Mouse (Mus musculus): ENCODE measurements around the gene Lsm12.

Lsm12 gene

DNA sequence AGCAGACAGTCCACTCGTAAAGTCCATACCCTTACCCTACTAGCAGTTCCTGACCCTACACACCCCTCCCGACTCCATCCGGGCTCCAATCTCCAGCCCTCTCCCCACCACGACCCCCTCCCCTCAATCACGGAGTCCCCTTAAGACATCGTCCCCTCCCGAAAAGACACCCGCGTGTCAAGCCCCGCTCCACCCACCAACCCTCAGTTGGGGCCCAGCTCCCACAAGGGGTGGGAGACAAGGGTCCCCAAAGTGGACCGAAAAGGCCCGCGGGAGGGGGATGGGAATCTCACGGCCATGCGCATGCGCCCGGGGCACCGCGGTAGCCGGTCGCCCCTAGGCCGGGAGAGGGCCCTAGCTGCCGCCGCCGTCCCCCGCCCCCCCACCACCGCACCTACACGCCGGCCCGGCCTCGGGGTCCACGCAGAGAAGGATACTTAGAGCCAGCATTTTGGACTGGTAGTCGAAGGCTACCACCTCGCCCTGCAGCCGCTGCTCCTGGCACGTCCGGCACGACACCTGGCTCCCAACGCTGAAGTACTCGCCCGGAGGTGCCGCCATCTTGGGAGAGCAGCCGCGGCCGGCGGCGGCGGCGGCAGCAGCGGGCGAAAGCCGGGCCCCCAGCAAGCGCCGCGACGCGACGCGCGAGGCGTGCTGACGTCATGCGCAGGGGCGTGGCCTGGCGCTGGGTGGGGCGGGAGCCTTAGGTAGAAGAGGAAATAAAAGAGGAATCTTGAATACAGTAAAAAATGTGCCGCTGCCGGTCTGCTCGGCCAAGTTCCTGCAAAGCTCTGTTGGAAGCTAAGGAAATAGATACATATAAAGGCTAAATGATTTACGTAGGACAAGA is at the start of gene Lsm12:
Gene Lsm12 (minus strand): TSS at position 651 of the 850 bp plus-strand sequence.
- in situ Hi-C loops (cut with MboI, MseI): no loop called here

- in situ Hi-C loops (cut with MboI, MseI): no loop called here
Measured at GRCm38 (mm10) chr11:102230006-102230741, 45.1 kb upstream of the Lsm12 start, which contains the start of gene Hdac5. Gene Hdac5 (minus strand): TSS chr11:102230166.

DNA sequence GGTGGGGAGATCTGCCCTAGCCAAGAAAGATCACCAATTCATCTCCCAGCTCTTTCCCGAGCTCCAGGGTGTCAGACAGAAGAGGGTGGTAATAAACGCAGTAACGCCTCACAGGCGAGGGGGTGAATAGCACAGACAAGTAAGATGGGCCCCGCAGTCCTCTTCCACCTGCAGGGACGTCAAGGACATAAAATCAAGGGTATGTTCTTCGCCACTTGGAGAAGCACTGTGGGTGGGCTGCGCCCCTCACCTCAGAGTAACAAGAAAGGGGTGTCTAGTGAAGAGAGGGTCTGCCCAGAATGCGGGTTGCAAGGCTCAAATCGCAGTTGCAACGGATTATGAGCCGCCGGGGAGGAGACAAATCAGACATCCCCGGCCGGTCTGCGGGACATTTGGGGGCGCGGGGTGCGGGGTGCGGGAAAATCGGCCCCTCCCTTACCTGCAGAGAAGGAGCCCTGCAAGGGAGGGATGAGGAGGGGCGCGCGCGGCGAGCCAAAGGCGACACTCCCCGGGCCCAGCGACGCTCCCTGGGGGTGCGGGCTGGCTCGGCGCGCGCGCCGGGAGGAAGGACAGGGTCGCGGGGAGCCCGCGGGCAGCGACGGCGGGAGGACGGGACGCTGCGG is 44.3 kb upstream of the Lsm12 start:
- in situ Hi-C loops (cut with MboI, MseI): no loop called here

DNA sequence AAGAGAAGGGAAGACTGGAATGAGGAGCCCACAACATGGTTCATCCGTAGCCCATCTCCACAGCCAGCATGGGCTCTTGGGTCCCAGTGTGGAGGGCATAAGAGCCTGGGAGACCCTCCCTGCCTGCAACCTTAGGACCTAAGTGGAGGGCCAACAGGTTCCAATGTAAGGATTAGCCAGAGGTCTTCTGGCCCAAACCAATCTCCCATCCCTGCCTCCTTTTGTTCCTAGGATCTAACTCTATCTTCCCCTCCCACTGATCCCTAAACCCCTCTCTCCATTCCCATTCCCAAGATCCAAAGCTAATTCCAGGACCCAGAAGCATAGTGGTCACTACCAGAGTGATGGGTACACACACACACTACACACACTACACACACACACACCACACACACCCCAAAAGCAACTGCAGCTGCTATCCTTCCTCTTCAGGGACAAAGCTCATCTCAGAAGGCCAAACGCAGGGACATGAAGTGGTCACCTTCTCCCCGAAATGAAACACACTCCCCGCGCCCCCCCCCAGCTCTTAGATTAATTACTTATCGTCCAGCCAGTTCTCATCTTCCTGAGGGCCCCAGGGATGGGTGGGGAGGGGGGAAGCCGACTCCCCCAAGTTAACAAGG is 43.7 kb upstream of the Lsm12 start:
- in situ Hi-C loops (cut with MboI, MseI): no loop called here

DNA sequence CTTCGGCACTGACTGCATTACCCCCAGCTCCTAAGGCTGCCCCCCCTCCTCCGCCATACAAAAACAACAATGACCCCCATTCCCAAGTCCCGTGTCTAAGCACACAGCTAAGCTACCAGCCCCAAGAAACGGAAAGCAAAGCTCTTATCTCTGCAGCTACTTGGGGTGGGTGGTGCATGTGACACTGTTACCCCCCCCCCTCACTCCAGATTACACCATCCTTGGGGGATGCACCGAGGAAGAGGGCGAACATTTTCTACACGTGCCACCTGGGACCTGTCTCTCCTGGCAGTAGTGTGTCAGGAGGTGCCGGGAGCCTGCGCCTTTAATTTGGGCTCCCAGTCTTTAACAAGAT is 43.1 kb upstream of the Lsm12 start:
- in situ Hi-C loops (cut with MboI, MseI): no loop called here

DNA sequence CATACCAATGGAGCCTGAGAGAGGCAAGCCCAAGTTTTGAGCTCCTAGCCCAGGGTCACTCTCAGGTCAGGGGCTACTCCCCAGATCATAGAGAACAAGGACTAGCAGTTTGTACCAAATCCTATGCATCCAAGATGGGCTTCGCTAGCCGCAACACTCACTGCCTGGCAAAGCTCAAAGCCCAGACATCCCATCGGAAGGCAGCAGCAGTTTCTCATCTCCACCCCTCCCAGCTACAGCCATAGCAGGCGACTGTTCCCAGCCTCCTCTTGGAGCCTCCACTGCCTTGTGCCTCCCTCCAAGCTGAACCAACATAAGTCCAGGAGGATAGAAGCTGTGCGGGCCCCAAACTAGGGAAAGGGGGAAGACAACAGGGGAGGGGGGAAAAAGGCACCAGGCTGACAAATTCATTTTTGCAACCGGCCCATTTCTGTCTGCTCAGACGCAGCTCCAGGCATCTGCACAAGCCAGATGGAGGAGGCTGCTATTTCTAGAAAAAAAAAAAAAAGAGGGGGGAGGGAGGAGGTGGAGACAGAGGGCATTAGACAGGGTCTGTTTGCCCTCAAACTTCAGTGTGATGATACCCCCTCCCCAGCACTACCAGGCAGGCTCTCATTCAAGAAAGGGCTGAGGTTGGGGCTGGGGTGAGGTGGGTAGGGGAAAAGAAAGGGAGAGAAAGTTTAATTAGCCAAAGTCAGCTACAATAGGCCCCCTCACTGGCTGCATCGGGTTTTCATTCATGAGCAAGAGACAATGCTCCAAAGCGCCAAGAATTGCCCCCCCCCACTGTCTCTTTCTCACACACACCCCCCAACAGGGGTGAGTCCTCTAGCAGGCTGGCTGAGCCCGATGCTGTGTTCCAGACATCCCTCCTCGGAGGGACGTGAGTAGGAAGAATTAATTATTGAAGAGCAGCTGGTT is 42.4 kb upstream of the Lsm12 start:
- in situ Hi-C loops (cut with MboI, MseI): no loop called here

- in situ Hi-C loops (cut with MboI, MseI): no loop called here
Measured at GRCm38 (mm10) chr11:102226067-102226978, 41.2 kb upstream of the Lsm12 start.

DNA sequence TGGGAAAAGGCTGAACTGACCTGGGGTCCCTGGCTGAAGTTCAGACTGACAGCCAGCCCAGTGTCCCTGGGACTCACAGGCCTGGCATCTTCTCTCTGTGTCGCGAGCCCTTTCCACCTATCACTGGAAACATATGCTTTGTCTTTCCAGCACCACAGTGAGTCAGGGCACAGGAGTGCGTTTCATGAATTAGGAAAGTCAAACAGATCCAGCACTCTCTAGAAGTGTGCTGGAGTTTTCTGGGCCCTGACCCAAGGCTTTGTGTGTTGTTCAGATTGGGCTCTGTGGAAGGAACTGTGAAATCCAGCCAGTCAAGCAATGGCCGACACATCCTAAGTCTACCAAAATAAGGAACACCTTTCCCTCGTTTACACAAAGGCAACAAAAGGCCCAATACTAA is 40.1 kb upstream of the Lsm12 start:
- in situ Hi-C loops (cut with MboI, MseI): no loop called here

GRCm38 (mm10) chr11:102224686-102225085 is 39.6 kb upstream of the Lsm12 start:
- in situ Hi-C loops (cut with MboI, MseI): no loop called here

GRCm38 (mm10) chr11:102223166-102223565 is 38.1 kb upstream of the Lsm12 start:
- in situ Hi-C loops (cut with MboI, MseI): no loop called here

- in situ Hi-C loops (cut with MboI, MseI): no loop called here
Measured at GRCm38 (mm10) chr11:102221954-102222351, 36.9 kb upstream of the Lsm12 start.

DNA sequence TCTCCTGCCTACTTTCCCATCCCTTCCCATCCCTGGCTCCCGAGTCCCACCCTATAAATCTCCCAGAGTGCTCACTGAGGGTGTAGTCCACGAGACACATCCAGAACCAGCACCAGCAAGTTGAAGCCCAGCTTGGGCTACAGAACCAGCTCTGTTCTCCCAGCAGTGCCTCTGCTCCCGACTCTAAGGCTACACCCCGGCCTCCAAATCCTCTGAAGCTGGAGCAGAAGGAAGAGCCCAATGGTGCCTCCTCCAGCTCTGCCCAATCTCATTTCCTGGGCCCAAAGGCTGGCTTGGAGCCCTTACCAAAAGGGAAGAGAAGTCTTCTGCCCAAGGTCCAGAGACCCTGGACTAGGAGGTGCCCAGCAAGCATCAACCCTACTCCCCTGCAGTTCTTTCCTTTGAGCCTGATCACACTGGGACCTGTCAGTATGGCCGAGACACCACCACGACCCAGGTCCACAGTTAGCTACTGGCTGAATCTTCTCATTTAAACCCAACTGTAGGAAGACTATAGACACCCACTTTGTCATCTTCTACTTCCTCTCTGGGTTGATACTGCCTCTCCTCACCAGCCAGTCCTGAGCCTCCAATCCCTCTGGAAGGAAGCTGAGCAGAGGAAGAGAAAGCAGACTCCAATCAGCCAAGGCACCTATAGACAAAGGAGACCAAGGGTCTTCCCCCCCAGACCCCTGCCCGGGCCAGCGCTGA is 36.3 kb upstream of the Lsm12 start:
- in situ Hi-C loops (cut with MboI, MseI): no loop called here

GRCm38 (mm10) chr11:102220451-102220850 is 35.4 kb upstream of the Lsm12 start:
- in situ Hi-C loops (cut with MboI, MseI): no loop called here

GRCm38 (mm10) chr11:102219994-102220346 is 34.9 kb upstream of the Lsm12 start:
- in situ Hi-C loops (cut with MboI, MseI): loop anchor here (10.0 kb wide), 1 partner anchor 1775 kb away; the partner anchor contains the start of genes Klhl10 and Nt5c3b

GRCm38 (mm10) chr11:102219247-102219993 is 34.3 kb upstream of the Lsm12 start:
- in situ Hi-C loops (cut with MboI, MseI): loop anchor here (10.0 kb wide), 1 partner anchor 1775 kb away; the partner anchor contains the start of genes Klhl10 and Nt5c3b

DNA sequence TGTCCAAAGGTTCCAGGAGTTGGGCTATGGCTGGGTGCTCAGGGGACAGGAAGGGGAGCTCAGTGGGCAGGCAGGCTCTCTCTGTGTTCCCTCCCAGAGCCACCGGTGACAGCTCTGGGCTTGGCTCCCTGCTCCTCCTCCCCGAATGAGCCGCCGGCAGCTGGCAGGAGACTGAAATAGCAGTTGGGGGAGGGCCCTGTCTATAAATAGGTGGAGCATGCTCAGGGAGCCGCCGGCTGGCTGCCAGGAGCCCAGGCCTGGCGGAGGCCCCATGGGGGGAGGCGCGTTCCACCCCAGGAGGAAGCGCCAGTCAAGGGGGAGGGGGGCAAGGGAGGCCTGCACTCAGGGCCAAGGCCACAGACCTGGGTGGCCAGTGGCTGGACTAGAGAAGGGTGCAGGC is 33.7 kb upstream of the Lsm12 start:
- in situ Hi-C loops (cut with MboI, MseI): loop anchor here (10.0 kb wide), 1 partner anchor 1774 kb away; the partner anchor contains the start of genes Klhl10 and Nt5c3b

- in situ Hi-C loops (cut with MboI, MseI): loop anchor here (10.0 kb wide), 1 partner anchor 1773 kb away; the partner anchor contains the start of genes Klhl10 and Nt5c3b
Measured at GRCm38 (mm10) chr11:102217876-102218430, 32.9 kb upstream of the Lsm12 start.

GRCm38 (mm10) chr11:102217396-102217795 is 32.3 kb upstream of the Lsm12 start:
- in situ Hi-C loops (cut with MboI, MseI): loop anchor here (10.0 kb wide), 1 partner anchor 1773 kb away; the partner anchor contains the start of genes Klhl10 and Nt5c3b

All from T-helper 2 cell (primary cell).